Mouse (Mus musculus): ENCODE data around the gene Rsbn1. TPM values are rescaled to one million over a fixed set of nuclear protein-coding genes. Genes with fewer than 3 reads are reported as not detected.

Rsbn1 gene
- 10 to 100 TPM; 40.3 to 43.4 TPM for total RNA-seq (2023)

GRCm38 (mm10) chr3:103914010-103914669, at the start of gene Rsbn1:
Gene Rsbn1 (plus strand): TSS chr3:103914120.

GRCm38 (mm10) chr3:103967861-103968691, 54.2 kb downstream of the Rsbn1 start, which contains the start of gene Phtf1:
Gene Phtf1 (plus strand): TSS chr3:103968110.

Other genes with a start within 250 kb of the Rsbn1 start
- 10 to 100 TPM; 14.8 to 15.2 TPM for gene Olfml3, start 176.1 kb upstream of the Rsbn1 start, total RNA-seq (2023)
- not detected for gene Gm10964, start 174.8 kb upstream of the Rsbn1 start, total RNA-seq (2023)
- 100 to 1,000 TPM; 208 to 219 TPM for gene Hipk1, start 122.6 kb upstream of the Rsbn1 start, total RNA-seq (2023)
- gene Dclre1b, start 104.7 kb upstream of the Rsbn1 start, total RNA-seq (2023), result 10 to 100 TPM; 20.1 to 28.8 TPM
- 10 to 100 TPM; 16.0 to 21.6 TPM for gene Ap4b1, start 104.6 kb upstream of the Rsbn1 start, total RNA-seq (2023)
- gene Gm43064, start 104.5 kb upstream of the Rsbn1 start, total RNA-seq (2023), result under 1 TPM in 1 of 2 experiments, not detected in 1; 0.68 TPM
- gene Bcl2l15, start 81.5 kb upstream of the Rsbn1 start, total RNA-seq (2023), result 1 to 10 TPM; 1.2 to 2.1 TPM
- 100 to 1,000 TPM; 258 to 301 TPM for gene Ptpn22, start 54.3 kb upstream of the Rsbn1 start, total RNA-seq (2023)
- 10 to 100 TPM; 34.5 to 35.6 TPM for gene Phtf1, start 54.0 kb downstream of the Rsbn1 start, total RNA-seq (2023)

Measured in T-cell, adult 66 days (primary cell).